Mouse (Mus musculus): ENCODE measurements around the gene Usf3.

Gene Usf3

GRCm38 (mm10) chr16:44238835-44239263 lies 65.8 kb downstream of the Usf3 start:
- no peak for DNase-seq (ENCODE audit: low spot score)

- DNase-seq (ENCODE audit: low spot score): no peak
Measured at GRCm38 (mm10) chr16:44240406-44240805, 67.4 kb downstream of the Usf3 start.

DNA sequence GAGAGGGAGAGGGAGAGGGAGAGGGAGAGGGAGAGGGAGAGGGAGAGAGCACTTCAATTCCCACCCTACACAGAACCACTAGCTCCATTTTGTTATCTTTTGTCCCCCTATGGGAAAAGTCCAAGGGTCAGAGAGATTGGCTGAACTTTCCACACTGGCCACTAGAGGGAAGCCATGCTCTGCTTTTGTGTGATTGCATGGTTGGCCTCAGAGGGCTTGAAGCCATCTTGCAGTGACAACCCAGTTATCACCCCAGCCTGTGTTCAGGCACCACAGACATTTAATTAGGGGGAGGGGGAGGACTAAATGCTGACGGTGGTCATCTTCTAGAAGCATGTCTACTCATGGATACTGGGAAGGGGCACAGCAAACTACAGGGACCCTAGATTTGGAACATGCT lies 69.6 kb downstream of the Usf3 start:
- DNase-seq (ENCODE audit: low spot score): peak; percentile 44

DNA sequence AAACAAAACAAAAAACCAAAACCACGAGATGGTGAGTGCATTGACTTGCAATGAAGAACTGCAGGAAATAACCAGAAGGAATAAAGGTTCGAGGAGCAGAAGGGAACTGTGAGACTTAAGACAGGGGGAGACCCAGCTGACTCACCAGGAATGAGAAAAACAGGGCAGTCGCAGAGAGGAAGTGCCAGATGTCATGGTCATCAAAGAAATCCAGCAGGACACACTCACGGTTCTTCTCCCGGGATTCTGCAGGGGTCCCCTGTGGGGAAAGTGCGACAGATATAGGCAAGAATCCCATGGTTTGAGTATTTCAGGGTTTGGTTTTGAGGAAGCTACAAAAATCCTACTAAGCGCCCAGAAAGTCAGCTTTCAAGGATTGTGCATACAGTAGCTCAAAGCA lies 70.3 kb downstream of the Usf3 start:
- no peak for DNase-seq (ENCODE audit: low spot score)

GRCm38 (mm10) chr16:44249985-44250384 lies 76.9 kb downstream of the Usf3 start:
- no peak for DNase-seq (ENCODE audit: low spot score)

DNA sequence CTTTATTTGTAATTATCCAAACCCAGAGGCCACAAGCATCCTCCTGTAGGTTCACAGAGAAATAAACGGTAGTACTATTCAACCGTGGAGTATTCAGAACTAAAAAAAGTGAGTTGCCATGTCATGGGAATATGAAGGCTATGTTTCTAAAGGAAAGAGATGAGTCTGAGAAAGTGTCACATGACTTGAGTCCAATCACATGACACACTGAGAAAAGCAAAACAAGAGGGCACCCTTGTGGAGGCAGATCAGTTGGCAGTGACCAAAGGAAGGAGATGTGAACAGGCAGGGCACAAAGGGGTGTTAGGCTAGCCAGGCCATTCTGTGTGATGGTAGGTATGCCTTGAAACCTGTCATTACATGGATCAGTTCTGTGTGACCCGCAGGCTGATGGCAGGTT lies 79.7 kb downstream of the Usf3 start:
- no peak for DNase-seq (ENCODE audit: low spot score)

GRCm38 (mm10) chr16:44253797-44254634 lies 81.0 kb downstream of the Usf3 start:
- DNase-seq (ENCODE audit: low spot score): no peak

DNA sequence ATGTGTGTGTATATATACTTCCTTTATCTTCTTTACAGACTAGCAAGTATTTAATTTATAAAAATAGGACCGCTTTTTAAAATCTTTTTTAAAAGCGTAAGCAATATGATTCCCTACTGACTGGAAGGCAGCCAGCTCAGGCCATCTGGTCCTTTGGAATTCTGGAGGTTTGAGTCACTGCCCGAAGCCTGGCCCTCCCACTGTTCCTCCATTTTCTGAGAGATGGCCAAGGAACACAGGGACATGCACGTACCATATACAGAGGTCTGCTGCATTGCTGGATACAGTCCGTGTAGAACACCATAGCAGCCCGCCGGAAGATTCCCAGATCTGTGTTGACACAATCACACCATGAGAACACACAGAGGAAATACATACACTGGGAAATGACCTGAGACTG lies 81.7 kb downstream of the Usf3 start:
- DNase-seq (ENCODE audit: low spot score): no peak

DNA sequence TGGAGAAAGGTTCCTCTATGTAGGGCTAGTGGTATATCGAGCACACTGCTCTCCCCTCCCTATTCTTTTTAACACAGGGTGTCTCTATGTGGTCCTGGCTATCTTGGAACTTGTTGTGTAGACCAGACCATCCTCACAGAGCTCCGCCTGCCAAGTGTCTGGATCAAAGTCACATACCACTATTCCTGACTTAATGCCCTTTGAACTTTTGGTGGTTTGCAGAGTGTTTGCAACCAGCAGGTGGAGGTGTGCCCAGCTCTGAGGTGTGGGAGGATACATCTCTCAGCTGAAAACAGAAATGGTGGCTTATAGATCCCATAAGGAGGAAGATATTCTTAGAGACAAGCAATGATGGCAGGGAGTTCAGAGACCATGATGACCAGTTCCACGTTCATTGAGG lies 84.4 kb downstream of the Usf3 start:
- no peak for DNase-seq (ENCODE audit: low spot score)

DNA sequence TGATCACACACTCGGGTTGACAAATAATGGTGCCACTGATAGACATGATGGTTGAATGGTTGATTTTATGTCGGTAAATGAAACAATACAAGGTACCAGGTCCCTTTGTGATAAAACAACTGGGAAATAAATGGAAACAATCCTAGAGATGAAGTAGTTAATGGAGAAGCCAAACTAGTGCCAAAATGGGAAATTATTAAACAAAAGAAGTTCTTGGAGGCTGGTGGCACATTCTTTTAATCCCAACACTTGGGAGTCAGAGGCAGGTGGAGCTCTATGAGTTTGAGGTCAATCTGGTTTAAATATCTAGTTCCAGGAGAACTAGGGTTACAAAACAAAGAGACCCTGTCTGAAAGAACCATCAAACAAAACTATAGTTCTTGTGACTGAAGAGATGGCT lies 91.9 kb downstream of the Usf3 start:
- DNase-seq (ENCODE audit: low spot score): no peak

- DNase-seq (ENCODE audit: low spot score): no peak
Measured at GRCm38 (mm10) chr16:44265562-44265961, 92.5 kb downstream of the Usf3 start.

- no peak for DNase-seq (ENCODE audit: low spot score)
Measured at GRCm38 (mm10) chr16:44268541-44269215, 95.6 kb downstream of the Usf3 start.

DNA sequence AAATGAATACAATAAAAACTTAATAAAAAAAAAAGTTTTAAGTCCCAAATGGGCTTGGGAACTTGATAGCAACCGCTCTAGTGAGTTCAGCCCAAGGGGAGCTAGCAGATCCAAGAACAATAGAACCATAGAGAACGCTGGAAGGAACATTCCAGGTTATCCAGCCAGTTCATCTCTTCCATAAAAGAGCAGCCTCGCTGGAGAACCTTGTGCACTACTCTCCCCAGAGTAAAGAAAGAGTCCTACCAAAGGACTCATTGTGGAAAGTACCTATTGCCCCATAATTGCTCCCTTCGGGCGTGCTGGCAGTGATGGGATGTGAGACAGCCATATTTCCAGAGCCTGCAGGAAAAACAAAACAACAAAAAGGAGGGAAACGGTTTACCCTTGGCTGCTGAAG lies 96.5 kb downstream of the Usf3 start:
- no peak for DNase-seq (ENCODE audit: low spot score)

DNA sequence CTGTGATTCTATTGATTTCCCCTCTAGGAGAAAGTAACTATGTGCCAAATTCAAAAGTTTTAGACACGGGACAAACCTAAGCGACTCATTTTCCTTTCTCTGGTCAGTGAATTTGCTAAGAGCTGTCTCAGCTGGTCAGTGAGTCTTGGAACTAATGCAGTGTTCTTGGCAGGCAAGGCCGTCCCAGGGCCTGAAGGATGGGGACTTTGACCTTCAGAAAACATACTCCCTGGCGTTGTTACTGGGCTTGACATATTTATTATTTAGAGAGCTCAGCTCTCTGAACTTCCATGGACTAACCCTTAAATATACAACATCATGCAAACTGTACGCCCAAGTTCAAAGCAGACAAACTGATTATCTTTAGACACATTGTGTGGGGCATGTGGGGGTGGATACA lies 97.6 kb downstream of the Usf3 start:
- DNase-seq (ENCODE audit: low spot score): peak; percentile 25

GRCm38 (mm10) chr16:44271371-44272038 lies 98.5 kb downstream of the Usf3 start:
- DNase-seq (ENCODE audit: low spot score): peak; percentile 25
